Comparison of ENCODE assay signal across 8 mouse cellular contexts in the genomic region with DNA sequence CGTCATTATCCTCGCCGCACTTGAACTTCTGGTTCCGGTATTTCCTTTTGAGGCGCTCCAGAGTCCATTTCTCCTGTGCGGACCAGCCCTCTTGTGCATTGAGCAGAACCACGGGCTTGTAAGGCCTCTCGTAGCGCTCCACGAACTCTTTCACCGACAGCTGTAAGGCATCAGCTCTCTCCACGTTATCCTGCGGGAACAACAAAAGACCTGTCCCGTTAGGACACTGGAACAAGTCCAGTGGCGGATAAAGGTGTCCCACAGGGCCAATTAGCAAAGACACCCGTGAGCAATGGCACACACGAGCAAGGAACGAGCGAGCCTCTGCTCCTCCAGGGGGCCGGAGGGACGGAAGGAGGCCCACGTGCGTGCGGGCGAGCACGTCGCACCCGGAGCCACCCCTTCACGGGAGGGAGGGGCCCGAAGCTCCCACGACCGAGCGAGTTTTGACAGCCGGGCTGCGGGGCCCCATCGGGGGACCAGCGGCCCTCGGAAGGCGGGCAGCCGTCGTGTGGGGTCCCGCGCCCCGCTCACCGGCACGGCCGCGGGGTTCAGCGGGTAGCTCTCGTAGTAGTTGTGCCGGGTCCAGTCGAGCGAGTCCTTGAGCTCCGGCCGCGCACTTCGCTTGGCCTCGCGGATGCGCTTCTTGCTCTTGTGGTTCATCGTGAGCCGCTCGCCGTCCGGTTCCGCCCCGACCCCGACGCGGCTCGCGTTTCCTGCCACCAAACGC. TPM values are rescaled to one million over a fixed set of nuclear protein-coding genes. Genes with fewer than 3 reads are reported as not detected.
A peak's percentile ranks its signal among the peaks of the same experiment; 100 is the strongest.
DNase-seq lines count a peak whose midpoint lies in the region; ATAC-seq lines count a peak whose summit lies in the region.

No protein-coding gene starts in this region.

- H3K27me3 ChIP-seq in embryonic facial prominence, embryonic 10.5 days (replicated peaks; ENCODE audit: low read depth, poor library complexity, severe bottlenecking): no peaks in the 10 kb centered on the region
- H3K27me3 ChIP-seq in limb, embryonic 11.5 days (ENCODE audit: control insufficient read depth, insufficient read depth, low read length): no peaks in the 10 kb centered on the region
- H3K27me3 ChIP-seq in midbrain, embryonic 11.5 days (ENCODE audit: control insufficient read depth, insufficient read depth, low read length): no peaks in the 10 kb centered on the region

- peak overlapping the region; percentile 74 for H3K4me2 ChIP-seq in limb, embryonic 11.5 days (ENCODE audit: low read depth, severe bottlenecking)
- H3K4me2 ChIP-seq in midbrain, embryonic 11.5 days: peak overlapping the region; percentile 93

- H3K36me3 ChIP-seq in embryonic facial prominence, embryonic 10.5 days (replicated peaks): peaks cover 62% of the 10 kb centered on the region
- H3K36me3 ChIP-seq in limb, embryonic 11.5 days (ENCODE audit: control insufficient read depth, insufficient read depth, low read length): peaks cover 22% of the 10 kb centered on the region
- H3K36me3 ChIP-seq in midbrain, embryonic 11.5 days (ENCODE audit: control insufficient read depth, insufficient read depth, low read length): peaks cover 22% of the 10 kb centered on the region

- peak overlapping the region; percentile 96 for H3K27ac ChIP-seq in embryonic facial prominence, embryonic 10.5 days (replicated peaks)
- H3K27ac ChIP-seq in limb, embryonic 11.5 days (replicated peaks; ENCODE audit: low read depth, low read length): peak overlapping the region; percentile 92
- peak overlapping the region; percentile 97 for H3K27ac ChIP-seq in midbrain, embryonic 11.5 days (ENCODE audit: low read depth, low read length)

- peak overlapping the region; percentile 92 for H3K4me3 ChIP-seq in embryonic facial prominence, embryonic 10.5 days
- H3K4me3 ChIP-seq in limb, embryonic 11.5 days (ENCODE audit: low read depth, low read length): peak overlapping the region; percentile 90
- H3K4me3 ChIP-seq in midbrain, embryonic 11.5 days (ENCODE audit: low read depth, low read length): peak overlapping the region; percentile 83

- peaks cover 61% of the 10 kb centered on the region for H3K4me1 ChIP-seq in embryonic facial prominence, embryonic 10.5 days
- peaks cover 21% of the 10 kb centered on the region for H3K4me1 ChIP-seq in limb, embryonic 11.5 days (ENCODE audit: control insufficient read depth, insufficient read depth, low read length)
- peaks cover 32% of the 10 kb centered on the region for H3K4me1 ChIP-seq in midbrain, embryonic 11.5 days (ENCODE audit: control insufficient read depth, insufficient read depth, low read length)

- ATAC-seq in limb, embryonic 11.5 days (ENCODE audit: insufficient number of reproducible peaks, low FRiP score, low TSS enrichment, low read depth): peak; percentile 10; the same call in 1 of the 2 replicates
- ATAC-seq in midbrain, embryonic 11.5 days (ENCODE audit: low FRiP score): peak; percentile 57

- H3K9ac ChIP-seq in limb, embryonic 11.5 days (ENCODE audit: low read length): peak overlapping the region; percentile 85
- H3K9ac ChIP-seq in midbrain, embryonic 11.5 days (ENCODE audit: low read length): peak overlapping the region; percentile 94

- under 1% methylated on average over 73 of the region's 73 CpGs for WGBS in embryonic facial prominence, embryonic 10.5 days
- WGBS in limb, embryonic 11.5 days: under 1% methylated on average over 65 of the region's 73 CpGs
- WGBS in midbrain, embryonic 11.5 days: under 1% methylated on average over 67 of the region's 73 CpGs

- H3K9me3 ChIP-seq in embryonic facial prominence, embryonic 10.5 days: no peaks in the 10 kb centered on the region
- H3K9me3 ChIP-seq in limb, embryonic 11.5 days (ENCODE audit: control insufficient read depth, low read length): no peaks in the 10 kb centered on the region
- H3K9me3 ChIP-seq in midbrain, embryonic 11.5 days (ENCODE audit: control insufficient read depth, low read length): no peaks in the 10 kb centered on the region

- DNase-seq in urinary bladder, postnatal 14 days (ENCODE audit: low spot score): peak; percentile 60
- DNase-seq in urinary bladder, adult 2 months (ENCODE audit: low spot score): no peak
- DNase-seq in embryonic facial prominence, embryonic 10.5 days (ENCODE audit: low spot score): peak; percentile 77
- DNase-seq in heart, adult 11 months: peak; percentile 98
- peak; percentile 62 for DNase-seq in kidney, adult 11 months
- DNase-seq in limb, embryonic 11.5 days (ENCODE audit: low spot score): no peak
- DNase-seq in midbrain, embryonic 11.5 days (ENCODE audit: low spot score, missing footprints): peak; percentile 97
- peak; percentile 63 for DNase-seq in right cerebral cortex, postnatal 4 days

RNA-seq across cellular contexts. Expression of a gene that starts 0.4 kb away (rescaled TPM):
- polyA plus RNA-seq in urinary bladder, adult 2 months (2012; rRNA removed): 32.0 and 36.5 TPM in 2 replicates
- 56.9 and 58.1 TPM in 2 replicates for polyA plus RNA-seq in embryonic facial prominence, embryonic 10.5 days (2016; fragmentation: Nextera tagmentation; extraction: Ambion mirVana)
- polyA plus RNA-seq in limb, embryonic 11.5 days (2014; fragmentation: Nextera tagmentation; extraction: Ambion mirVana): 61.3 and 68.0 TPM in 2 replicates
- polyA plus RNA-seq in midbrain, embryonic 11.5 days (2014; fragmentation: Nextera tagmentation; extraction: Ambion mirVana): 72.5 and 76.2 TPM in 2 replicates

RNA-seq across cellular contexts. Expression of a gene that starts 0.6 kb away (rescaled TPM):
- polyA plus RNA-seq in urinary bladder, adult 2 months (2012; rRNA removed): 28.3 and 29.6 TPM in 2 replicates
- 88.3 and 97.5 TPM in 2 replicates for polyA plus RNA-seq in embryonic facial prominence, embryonic 10.5 days (2016; fragmentation: Nextera tagmentation; extraction: Ambion mirVana)
- 81.4 and 81.8 TPM in 2 replicates for polyA plus RNA-seq in limb, embryonic 11.5 days (2014; fragmentation: Nextera tagmentation; extraction: Ambion mirVana)
- 86.9 and 89.9 TPM in 2 replicates for polyA plus RNA-seq in midbrain, embryonic 11.5 days (2014; fragmentation: Nextera tagmentation; extraction: Ambion mirVana)

RNA-seq across cellular contexts. Expression of a gene that starts 9.5 kb away (rescaled TPM):
- polyA plus RNA-seq in urinary bladder, adult 2 months (2012; rRNA removed): 26.3 and 27.6 TPM in 2 replicates
- 23.8 and 26.8 TPM in 2 replicates for polyA plus RNA-seq in embryonic facial prominence, embryonic 10.5 days (2016; fragmentation: Nextera tagmentation; extraction: Ambion mirVana)
- 28.0 and 31.5 TPM in 2 replicates for polyA plus RNA-seq in limb, embryonic 11.5 days (2014; fragmentation: Nextera tagmentation; extraction: Ambion mirVana)
- polyA plus RNA-seq in midbrain, embryonic 11.5 days (2014; fragmentation: Nextera tagmentation; extraction: Ambion mirVana): 28.6 and 30.3 TPM in 2 replicates

RNA-seq across cellular contexts. Expression of a gene that starts 10.2 kb away (rescaled TPM):
- 319 and 429 TPM in 2 replicates for polyA plus RNA-seq in urinary bladder, adult 2 months (2012; rRNA removed)
- 890 and 902 TPM in 2 replicates for polyA plus RNA-seq in embryonic facial prominence, embryonic 10.5 days (2016; fragmentation: Nextera tagmentation; extraction: Ambion mirVana)
- polyA plus RNA-seq in limb, embryonic 11.5 days (2014; fragmentation: Nextera tagmentation; extraction: Ambion mirVana): 1,044 and 1,058 TPM in 2 replicates
- polyA plus RNA-seq in midbrain, embryonic 11.5 days (2014; fragmentation: Nextera tagmentation; extraction: Ambion mirVana): 974 and 988 TPM in 2 replicates

RNA-seq across cellular contexts. Expression of a gene that starts 14.8 kb away (rescaled TPM):
- 42.8 and 63.1 TPM in 2 replicates for polyA plus RNA-seq in urinary bladder, adult 2 months (2012; rRNA removed)
- polyA plus RNA-seq in embryonic facial prominence, embryonic 10.5 days (2016; fragmentation: Nextera tagmentation; extraction: Ambion mirVana): 18.1 and 23.2 TPM in 2 replicates
- 12.4 and 14.2 TPM in 2 replicates for polyA plus RNA-seq in limb, embryonic 11.5 days (2014; fragmentation: Nextera tagmentation; extraction: Ambion mirVana)
- 27.4 and 31.6 TPM in 2 replicates for polyA plus RNA-seq in midbrain, embryonic 11.5 days (2014; fragmentation: Nextera tagmentation; extraction: Ambion mirVana)

Comparison
In these comparisons a context has a peak if more than half of its experiments do, and no peak if none do; other contexts are left out.
1. DNase-seq: peak in urinary bladder, postnatal 14 days (single experiment), embryonic facial prominence, embryonic 10.5 days (single experiment), heart, adult 11 months (single experiment), kidney, adult 11 months (single experiment), midbrain, embryonic 11.5 days (single experiment) and right cerebral cortex, postnatal 4 days (single experiment); none in urinary bladder, adult 2 months (single experiment) and limb, embryonic 11.5 days (single experiment).
2. Peak in every context shown above with its lines, with median percentiles within 50 percentile points of each other: H3K27ac ChIP-seq and H3K4me3 ChIP-seq.